Mouse (Mus musculus) midbrain, embryonic 15.5 days (tissue): ENCODE measurements around the gene Cyp2c37. TPM values are rescaled to one million over a fixed set of nuclear protein-coding genes. Genes with fewer than 3 reads are reported as not detected.
"Not testable (repeated sequence)": the region's sequence is repeated elsewhere in the genome, so short reads cannot be mapped to it uniquely, and the experiment has no call there.

Experiments
- ATAC-seq: fragments of 200-750 bp; cut with Nextera tagmentation; replicated peaks from 2 replicates; pipeline ENCODE4 v1.8.0; 2017; ENCODE audit warnings: moderate TSS enrichment
- H3K27ac ChIP-seq: fragments of 300-500 bp; sonication (generic); 2 replicates; pipeline ENCODE4 v1.5.1; 2015; ENCODE audit warnings: mild to moderate bottlenecking, inconsistent platforms
- H3K27me3 ChIP-seq: fragments of 300-500 bp; sonication (generic); replicated peaks from 2 replicates; pipeline ENCODE4 v1.6.1; 2015; ENCODE audit warnings: inconsistent platforms
- H3K36me3 ChIP-seq: fragments of 300-500 bp; sonication (generic); replicated peaks from 2 replicates; pipeline ENCODE4 v1.6.1; 2015; ENCODE audit warnings: inconsistent platforms
- H3K4me1 ChIP-seq: fragments of 300-500 bp; sonication (generic); 2 replicates; pipeline ENCODE4 v1.6.1; 2015; ENCODE audit warnings: inconsistent platforms
- H3K4me2 ChIP-seq: fragments of 300-500 bp; sonication (generic); 2 replicates; pipeline ENCODE4 v1.6.1; 2015; ENCODE audit warnings: inconsistent platforms, mild to moderate bottlenecking, moderate library complexity
- H3K4me3 ChIP-seq: fragments of 300-500 bp; sonication (generic); 2 replicates; pipeline ENCODE4 v1.5.1; 2015; ENCODE audit warnings: mild to moderate bottlenecking, inconsistent platforms
- H3K9ac ChIP-seq: fragments of 300-500 bp; sonication (generic); 2 replicates; pipeline ENCODE4 v1.6.1; 2015; ENCODE audit warnings: mild to moderate bottlenecking, inconsistent platforms
- H3K9me3 ChIP-seq: fragments of 300-500 bp; sonication (generic); 2 replicates; pipeline ENCODE4 v1.6.1; 2016; ENCODE audit warnings: inconsistent platforms
- whole genome bisulfite sequencing: fragments of 180-500 bp; shearing (Covaris S2); methylation state at CpG from one replicate; pipeline ENCODE4 v1.1.7; 2015; ENCODE audit warnings: mixed read lengths; 5-methylcytosine and 5-hydroxymethylcytosine counted together
- polyA plus RNA-seq: library from polyadenylated mRNA; unstranded; fragments of >200 nt; fragmentation: Nextera tagmentation; extraction: Ambion mirVana; gene quantifications from 2 replicates; pipeline ENCODE4 v1.2.1, GENCODE M21; 2015

Gene Cyp2c37
- not detected in 2 replicates for polyA plus RNA-seq

- not testable (repeated sequence) for H3K9ac ChIP-seq, H3K9me3 ChIP-seq, H3K36me3 ChIP-seq, ATAC-seq, H3K4me1 ChIP-seq, H3K27ac ChIP-seq, H3K27me3 ChIP-seq, H3K4me2 ChIP-seq, H3K4me3 ChIP-seq
- 97% methylated on average over 1 of the region's 1 CpGs for WGBS
These were observed at the start of gene Cyp2c37 for GRCm38 (mm10) chr19:39992140-39992539. TSS of gene Cyp2c37 (plus strand) at chr19:39992424.

GRCm38 (mm10) chr19:39960861-39961260 is 31.4 kb upstream of the Cyp2c37 start:
- not testable (repeated sequence) for H3K36me3 ChIP-seq, H3K27ac ChIP-seq, H3K27me3 ChIP-seq, H3K4me3 ChIP-seq, H3K9me3 ChIP-seq, H3K4me1 ChIP-seq, H3K9ac ChIP-seq, ATAC-seq, H3K4me2 ChIP-seq

- not testable (repeated sequence) for H3K36me3 ChIP-seq, H3K4me1 ChIP-seq
- WGBS, result 91% methylated on average over 3 of the region's 3 CpGs
These were observed 21.1 kb upstream of the Cyp2c37 start for GRCm38 (mm10) chr19:39971096-39971495.

GRCm38 (mm10) chr19:39989471-39989870 is 2.8 kb upstream of the Cyp2c37 start:
- Histone ChIP-seq H3K4me2 (no peak overlapping the region), H3K27ac (no peak overlapping the region), H3K9ac (no peak overlapping the region), H3K4me3 (no peak overlapping the region), H3K36me3 (no peaks in the 10 kb centered on the region), H3K27me3 (no peaks in the 10 kb centered on the region), H3K4me1 (no peaks in the 10 kb centered on the region), H3K9me3 (no peaks in the 10 kb centered on the region)
- no peak for ATAC-seq
- WGBS, result 73% methylated on average over 2 of the region's 2 CpGs

More at GRCm38 (mm10) chr19:39971096-39971495, 21.1 kb upstream of the Cyp2c37 start:
- not testable (repeated sequence) for H3K4me3 ChIP-seq, H3K4me2 ChIP-seq, H3K9ac ChIP-seq, H3K9me3 ChIP-seq, H3K27me3 ChIP-seq, ATAC-seq, H3K27ac ChIP-seq

Other genes with a start within 250 kb of the Cyp2c37 start
- not detected in 2 replicates for gene Cyp2c40, start 179.6 kb upstream of the Cyp2c37 start, polyA plus RNA-seq
- gene Cyp2c69, start 105.6 kb upstream of the Cyp2c37 start, polyA plus RNA-seq, result not detected in 2 replicates
- gene Cyp2c54, start 81.4 kb downstream of the Cyp2c37 start, polyA plus RNA-seq, result not detected in 2 replicates
- not detected in 2 replicates for gene Cyp2c50, start 97.3 kb downstream of the Cyp2c37 start, polyA plus RNA-seq
- not detected in 2 replicates for gene Cyp2c70, start 194.9 kb downstream of the Cyp2c37 start, polyA plus RNA-seq